Mouse (Mus musculus) A20 (cell line): Measurements from ENCODE around the gene Glra3.

Source experiments
- DNase-seq: peaks from one replicate; pipeline ENCODE4 v3.0.0-alpha.2; 2011; ENCODE audit warnings: low read depth, low spot score

Gene Glra3

GRCm38 (mm10) chr8:55939870-55940525 is at the start of gene Glra3:
TSS of gene Glra3 (plus strand) at chr8:55940460.
- DNase-seq = no peak

- DNase-seq = no peak
Measured at GRCm38 (mm10) chr8:55906848-55907247, 33.4 kb upstream of the Glra3 start, which contains the start of gene Adam29. TSS of gene Adam29 (minus strand) at chr8:55906948.

- peak; percentile 3 for DNase-seq
Measured at GRCm38 (mm10) chr8:55940526-55940880, 243 bp downstream of the Glra3 start.

- DNase-seq = no peak
Measured at GRCm38 (mm10) chr8:55964759-55965320, 24.6 kb downstream of the Glra3 start.

GRCm38 (mm10) chr8:55997859-55998258 is 57.6 kb downstream of the Glra3 start:
- no peak for DNase-seq

- no peak for DNase-seq
Measured at GRCm38 (mm10) chr8:56054324-56054723, 114.1 kb downstream of the Glra3 start.

GRCm38 (mm10) chr8:56063081-56063480 is 122.8 kb downstream of the Glra3 start:
- DNase-seq = no peak

- DNase-seq = no peak
Measured at GRCm38 (mm10) chr8:56070486-56071254, 130.4 kb downstream of the Glra3 start.

GRCm38 (mm10) chr8:56083654-56084053 is 143.4 kb downstream of the Glra3 start:
- DNase-seq = no peak

GRCm38 (mm10) chr8:56094385-56094784 is 154.1 kb downstream of the Glra3 start:
- no peak for DNase-seq

GRCm38 (mm10) chr8:56110296-56110695 is 170.0 kb downstream of the Glra3 start:
- DNase-seq = no peak

- DNase-seq = no peak
Measured at GRCm38 (mm10) chr8:56129357-56129756, 189.1 kb downstream of the Glra3 start.

GRCm38 (mm10) chr8:56150697-56151096 is 210.4 kb downstream of the Glra3 start:
- no peak for DNase-seq

- DNase-seq = no peak
Measured at GRCm38 (mm10) chr8:56151574-56151973, 211.3 kb downstream of the Glra3 start.

- no peak for DNase-seq
Measured at GRCm38 (mm10) chr8:56158966-56159365, 218.7 kb downstream of the Glra3 start.
